Mouse (Mus musculus) testis, adult 10 weeks (tissue): ENCODE measurements around the gene Gm47955. TPM values are rescaled to one million over a fixed set of nuclear protein-coding genes. Genes with fewer than 3 reads are reported as not detected.

Source experiments
- polyA plus RNA-seq: library from polyadenylated mRNA; stranded (reverse); fragments of 350-450 nt; fragmentation: Illumina TruSeq; extraction: RNeasy Lipid Tissue Mini Kit (QIAGEN cat#74804); gene quantifications from one replicate; pipeline ENCODE4 v1.2.3, GENCODE M21; 2014; ENCODE audit warnings: low read depth, low replicate concordance

The Gm47955 gene
- not detected for polyA plus RNA-seq

GRCm38 (mm10) chr1:82959870-82960385 lies at the start of gene Gm47955:
Gm47955 (plus strand) TSS chr1:82960286.

DNA sequence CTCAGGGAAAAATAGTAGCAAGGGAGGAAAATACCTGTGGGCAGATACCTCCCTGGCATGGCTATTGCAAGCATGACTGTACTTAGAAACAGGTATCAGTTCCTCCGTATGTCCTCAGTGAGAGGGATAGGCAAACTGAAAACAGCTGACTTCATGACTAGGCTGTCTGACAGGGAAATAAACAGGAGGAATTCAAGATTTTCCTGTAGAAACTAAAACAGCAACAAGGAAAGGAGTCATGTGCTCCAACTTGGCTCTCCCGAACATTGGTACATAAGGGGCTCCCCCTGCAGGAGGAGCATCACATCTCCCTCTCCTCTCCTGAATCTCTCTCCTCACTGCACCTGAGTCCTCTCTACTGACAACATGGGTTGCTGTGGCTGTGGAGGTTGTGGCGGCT lies 47.1 kb upstream of the Gm47955 start, which contains the start of gene A030005L19Rik:
Gene A030005L19Rik (plus strand): TSS at position 301 of the 400 bp plus-strand sequence.

GRCm38 (mm10) chr1:82924650-82925049 lies 35.4 kb upstream of the Gm47955 start, which contains the start of gene A030014E15Rik:
A030014E15Rik (plus strand) TSS chr1:82924917.

GRCm38 (mm10) chr1:82931326-82931725 lies 28.8 kb upstream of the Gm47955 start, which contains the start of gene Gm6217:
Gm6217 (minus strand) TSS chr1:82931399.

DNA sequence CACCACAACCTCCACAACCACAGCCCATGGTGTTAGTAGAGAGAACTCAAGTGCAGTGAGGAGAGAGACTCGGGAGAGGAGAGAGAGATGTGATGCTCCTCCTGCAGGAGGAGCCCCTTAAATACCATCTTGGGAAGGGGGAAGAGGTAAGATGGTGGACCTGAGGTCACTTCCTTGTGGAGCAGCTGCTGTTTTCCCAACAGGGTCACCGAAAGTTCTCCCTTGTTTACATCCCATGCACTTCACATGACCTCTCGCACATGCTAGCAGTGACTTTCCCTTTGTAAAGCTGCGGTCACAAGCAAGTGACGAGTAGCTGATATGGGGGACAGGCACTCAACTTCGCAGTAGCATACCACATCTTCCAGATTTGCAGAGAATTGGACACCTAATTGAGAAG lies 16.8 kb upstream of the Gm47955 start, which contains the start of gene A030003K21Rik:
Gene A030003K21Rik (minus strand): TSS at position 94 of the 400 bp plus-strand sequence.

GRCm38 (mm10) chr1:82955913-82956312 lies 4.2 kb upstream of the Gm47955 start, which contains the start of gene Gm7544:
Gm7544 (minus strand) TSS chr1:82956013.

DNA sequence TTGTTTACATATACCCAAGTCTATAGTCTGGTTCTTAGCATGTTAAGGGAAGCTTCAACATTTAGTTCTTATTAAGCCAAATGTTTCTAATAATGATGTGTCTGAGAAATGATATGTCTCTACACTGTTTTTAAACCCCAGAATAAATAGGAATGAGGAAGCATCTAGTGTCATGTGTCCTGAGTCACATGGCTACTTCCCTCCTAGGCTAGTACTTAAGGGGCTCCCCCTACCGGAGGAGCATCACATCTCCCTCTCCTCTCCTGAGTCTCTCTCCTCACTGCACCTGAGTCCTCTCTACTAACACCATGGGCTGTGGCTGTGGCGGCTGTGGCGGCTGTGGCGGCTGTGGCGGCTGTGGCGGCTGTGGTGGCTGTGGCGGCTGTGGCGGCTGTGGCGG lies 40.2 kb downstream of the Gm47955 start, which contains the start of gene Gm47959:
Gene Gm47959 (plus strand): TSS at position 243 of the 400 bp plus-strand sequence.

Other genes starting within 250 kb of the Gm47955 start
- gene Mff, start 235.4 kb upstream of the Gm47955 start, polyA plus RNA-seq, result 614 TPM
- 0.22 TPM for gene Tm4sf20, start 191.8 kb upstream of the Gm47955 start, polyA plus RNA-seq
- gene Gm47791, start 189.0 kb upstream of the Gm47955 start, polyA plus RNA-seq, result not detected
- gene Agfg1, start 120.8 kb upstream of the Gm47955 start, polyA plus RNA-seq, result 189 TPM
- 0.87 TPM for gene A030005L19Rik, start 47.0 kb upstream of the Gm47955 start, polyA plus RNA-seq
- not detected for gene A030014E15Rik, start 35.4 kb upstream of the Gm47955 start, polyA plus RNA-seq
- not detected for gene Gm6217, start 28.9 kb upstream of the Gm47955 start, polyA plus RNA-seq
- not detected for gene A030003K21Rik, start 16.9 kb upstream of the Gm47955 start, polyA plus RNA-seq
- not detected for gene Gm7544, start 4.3 kb upstream of the Gm47955 start, polyA plus RNA-seq
- gene Gm47959, start 40.3 kb downstream of the Gm47955 start, polyA plus RNA-seq, result not detected
- gene Slc19a3, start 78.2 kb downstream of the Gm47955 start, polyA plus RNA-seq, result 0.38 TPM
- not detected for gene Krtap28-10, start 82.2 kb downstream of the Gm47955 start, polyA plus RNA-seq
- not detected for gene Gm47969, start 84.6 kb downstream of the Gm47955 start, polyA plus RNA-seq
- gene A030005K14Rik, start 99.1 kb downstream of the Gm47955 start, polyA plus RNA-seq, result not detected
- not detected for gene Krtap28-13, start 100.6 kb downstream of the Gm47955 start, polyA plus RNA-seq
- gene Ccl20, start 156.5 kb downstream of the Gm47955 start, polyA plus RNA-seq, result not detected
- 51.0 TPM for gene Daw1, start 199.5 kb downstream of the Gm47955 start, polyA plus RNA-seq